Mouse (Mus musculus) A20 (cell line): Measurements from ENCODE around the gene Ap2s1.

Experiments used
- DNase-seq: peaks from one replicate; pipeline ENCODE4 v3.0.0-alpha.2; 2011; ENCODE audit warnings: low read depth, low spot score

The Ap2s1 gene

GRCm38 (mm10) chr7:16752016-16752415 is 13.8 kb downstream of the Ap2s1 start:
- no peak for DNase-seq

- DNase-seq = no peak
Measured at GRCm38 (mm10) chr7:16755362-16756017, 17.3 kb downstream of the Ap2s1 start.

- DNase-seq = no peak
Measured at GRCm38 (mm10) chr7:16758872-16759574, 20.8 kb downstream of the Ap2s1 start.

GRCm38 (mm10) chr7:16760292-16760691 is 22.1 kb downstream of the Ap2s1 start:
- DNase-seq = peak; percentile 56

- no peak for DNase-seq
Measured at GRCm38 (mm10) chr7:16761005-16761481, 22.8 kb downstream of the Ap2s1 start.

GRCm38 (mm10) chr7:16761630-16762029 is 23.4 kb downstream of the Ap2s1 start:
- no peak for DNase-seq

GRCm38 (mm10) chr7:16763463-16764218 is 25.4 kb downstream of the Ap2s1 start:
- DNase-seq = no peak

GRCm38 (mm10) chr7:16766443-16766842 is 28.2 kb downstream of the Ap2s1 start:
- no peak for DNase-seq

GRCm38 (mm10) chr7:16775888-16776287 is 37.7 kb downstream of the Ap2s1 start:
- DNase-seq = no peak

- DNase-seq = no peak
Measured at GRCm38 (mm10) chr7:16780076-16780475, 41.9 kb downstream of the Ap2s1 start.

GRCm38 (mm10) chr7:16780825-16781554 is 42.8 kb downstream of the Ap2s1 start, which contains the start of gene Slc1a5:
Slc1a5 (plus strand) TSS chr7:16781340.
- DNase-seq = peak; percentile 100

- no peak for DNase-seq
Measured at GRCm38 (mm10) chr7:16781555-16781815, 43.3 kb downstream of the Ap2s1 start.

- peak; percentile 73 for DNase-seq
Measured at GRCm38 (mm10) chr7:16781816-16782554, 43.8 kb downstream of the Ap2s1 start.

- DNase-seq = peak; percentile 67
Measured at GRCm38 (mm10) chr7:16782555-16783125, 44.4 kb downstream of the Ap2s1 start.

- peak; percentile 78 for DNase-seq
Measured at GRCm38 (mm10) chr7:16783224-16783688, 45.0 kb downstream of the Ap2s1 start.

GRCm38 (mm10) chr7:16783758-16784415 is 45.7 kb downstream of the Ap2s1 start:
- peak; percentile 48 for DNase-seq

GRCm38 (mm10) chr7:16784498-16784976 is 46.3 kb downstream of the Ap2s1 start:
- DNase-seq = peak; percentile 91

- no peak for DNase-seq
Measured at GRCm38 (mm10) chr7:16785541-16786083, 47.4 kb downstream of the Ap2s1 start.

GRCm38 (mm10) chr7:16792316-16792715 is 54.1 kb downstream of the Ap2s1 start:
- no peak for DNase-seq
